Mouse (Mus musculus) forelimb bud, embryonic 11.5 days (tissue): Measurements from ENCODE around the gene Zfp462.
A peak's percentile ranks its signal among the peaks of the same experiment; 100 is the strongest.

Source experiments
- DNase-seq: peaks from one replicate; pipeline ENCODE4 v3.0.0-alpha.2; 2012; ENCODE audit warnings: low read depth, low spot score

Gene Zfp462

GRCm38 (mm10) chr4:55041106-55041730 lies 96.4 kb downstream of the Zfp462 start:
- DNase-seq = no peak

GRCm38 (mm10) chr4:55042573-55042972 lies 97.7 kb downstream of the Zfp462 start:
- peak; percentile 31 for DNase-seq

GRCm38 (mm10) chr4:55047266-55047665 lies 102.4 kb downstream of the Zfp462 start:
- DNase-seq = no peak

GRCm38 (mm10) chr4:55049938-55050610 lies 105.2 kb downstream of the Zfp462 start:
- no peak for DNase-seq

GRCm38 (mm10) chr4:55051345-55051744 lies 106.5 kb downstream of the Zfp462 start:
- DNase-seq = no peak

DNA sequence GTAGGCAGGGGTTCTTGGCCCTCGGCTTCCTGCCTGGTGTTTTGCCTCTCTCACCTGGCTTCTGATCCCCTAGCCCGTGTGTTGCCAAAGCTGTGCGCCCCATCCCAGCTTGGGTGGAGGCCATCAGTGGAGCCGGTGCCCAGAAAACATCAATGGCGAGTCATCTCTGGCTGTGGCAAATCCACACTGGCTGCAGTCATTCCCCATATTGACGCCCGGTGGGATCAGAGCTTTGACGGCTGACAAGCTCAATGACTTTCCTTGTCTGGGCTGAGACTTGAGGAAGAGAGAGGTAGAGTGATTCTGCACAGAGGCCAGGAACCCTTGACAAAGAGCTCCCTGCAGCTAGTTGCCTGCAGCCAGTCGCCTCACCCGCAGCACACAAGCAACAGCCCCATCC lies 107.8 kb downstream of the Zfp462 start:
- no peak for DNase-seq

DNA sequence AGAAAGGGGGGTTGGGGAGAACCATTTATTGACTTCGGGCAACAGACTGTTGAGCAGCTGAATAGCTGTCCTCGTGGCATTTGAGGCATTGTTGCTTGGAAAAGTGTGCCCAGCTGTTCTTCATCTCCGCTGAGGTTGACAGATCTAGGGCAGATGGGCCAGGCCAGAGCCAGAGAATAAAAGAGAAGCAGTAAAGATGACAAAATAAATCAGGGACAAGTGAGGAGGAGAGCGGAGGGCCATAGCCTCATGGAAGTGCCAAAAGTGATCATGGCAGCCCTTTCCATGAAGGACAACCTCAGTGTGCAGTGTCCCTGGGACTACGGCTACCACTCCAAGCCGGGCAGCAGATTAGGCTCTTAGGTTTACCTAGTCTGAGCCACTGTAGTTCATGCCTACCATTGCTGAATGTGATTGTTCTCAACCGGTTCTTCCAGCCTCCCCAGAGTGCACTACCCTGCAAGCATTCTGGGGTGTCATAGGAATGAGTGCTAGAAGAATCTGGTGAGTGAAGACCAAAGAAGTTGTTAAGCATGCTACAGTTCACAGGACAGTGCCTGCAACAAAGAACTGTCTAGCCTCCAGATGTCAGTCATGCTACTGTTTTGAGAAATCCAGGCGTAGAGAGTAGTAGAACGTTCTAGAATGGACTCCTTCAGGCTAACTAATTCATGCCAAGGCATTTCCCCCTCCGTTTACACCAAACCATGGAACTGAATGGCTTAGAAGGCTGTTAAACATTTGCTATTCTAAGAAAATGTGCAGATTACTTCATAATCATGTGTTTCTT lies 113.0 kb downstream of the Zfp462 start:
- DNase-seq = no peak

GRCm38 (mm10) chr4:55058901-55059300 lies 114.1 kb downstream of the Zfp462 start:
- no peak for DNase-seq

GRCm38 (mm10) chr4:55066341-55067170 lies 121.7 kb downstream of the Zfp462 start:
- no peak for DNase-seq

GRCm38 (mm10) chr4:55071535-55071934 lies 126.7 kb downstream of the Zfp462 start:
- no peak for DNase-seq

- DNase-seq = no peak
Observed at GRCm38 (mm10) chr4:55077133-55077889, 132.5 kb downstream of the Zfp462 start.

GRCm38 (mm10) chr4:55077902-55078716 lies 133.3 kb downstream of the Zfp462 start:
- no peak for DNase-seq

- no peak for DNase-seq
Observed at GRCm38 (mm10) chr4:55079056-55079455, 134.2 kb downstream of the Zfp462 start.

DNA sequence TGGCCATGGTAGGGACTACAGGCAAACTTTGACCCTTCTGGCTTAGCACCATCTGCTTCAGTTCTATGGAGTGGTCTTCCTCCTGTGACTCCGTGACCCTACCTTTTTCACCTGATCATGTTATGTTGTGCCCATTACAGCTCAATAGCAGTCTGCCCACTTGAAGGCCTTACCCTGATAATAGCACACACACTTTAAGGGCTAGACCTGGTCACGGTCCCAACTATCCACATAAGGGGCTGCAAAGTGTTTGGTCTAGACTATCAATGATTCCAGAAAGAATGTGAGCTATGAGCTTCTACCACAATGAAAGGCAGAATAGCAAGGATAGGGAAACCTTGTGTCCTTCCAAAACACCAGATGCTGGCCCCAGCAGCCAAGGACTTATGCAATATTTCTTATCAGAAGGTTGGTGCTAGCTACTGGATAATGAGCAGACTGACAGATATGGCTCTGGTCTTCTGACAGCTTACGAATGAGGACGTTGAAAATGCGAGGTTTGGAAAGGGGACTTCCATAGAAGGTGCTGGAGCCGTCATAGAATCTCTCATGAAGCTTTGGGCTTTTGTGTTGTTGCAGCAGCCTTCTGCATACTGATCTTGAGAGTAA lies 139.3 kb downstream of the Zfp462 start:
- DNase-seq = no peak

DNA sequence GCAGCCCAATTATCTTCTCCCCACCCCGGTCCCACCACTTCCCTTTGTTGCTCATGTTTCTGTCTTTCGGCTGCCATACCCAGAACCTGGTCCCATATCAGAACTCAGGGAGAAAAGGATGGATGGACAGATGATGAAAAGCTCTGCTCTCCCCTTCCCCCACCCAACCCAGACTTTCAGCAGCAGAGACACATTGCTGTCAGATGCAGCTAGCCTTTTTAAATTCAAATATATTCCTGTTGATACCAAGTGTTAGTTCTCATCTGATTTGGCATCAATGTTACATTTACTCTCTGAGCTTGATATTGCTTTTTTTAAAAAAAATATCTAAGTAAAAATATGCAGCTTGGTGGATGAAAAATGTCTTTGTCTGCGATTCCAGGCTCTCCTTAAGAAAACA lies 143.3 kb downstream of the Zfp462 start:
- no peak for DNase-seq

DNA sequence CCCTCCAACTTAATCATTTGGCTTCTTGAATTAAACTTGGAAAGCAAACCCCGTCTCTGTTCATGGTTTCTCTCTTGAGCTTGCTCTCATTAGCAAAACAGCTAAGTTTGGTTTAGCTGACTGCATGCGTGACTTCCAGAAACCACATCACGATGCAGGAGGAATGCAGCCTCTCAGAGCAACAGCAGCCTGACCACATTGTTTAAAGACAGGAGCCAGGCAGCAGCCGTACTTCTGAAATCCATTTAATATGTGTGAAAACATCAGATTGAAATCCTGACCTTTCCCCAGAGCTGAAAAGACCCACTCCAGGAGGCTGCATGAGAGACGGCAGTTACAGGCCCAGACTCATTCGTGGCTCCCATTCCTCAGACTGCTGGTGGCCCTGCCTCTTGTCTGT lies 144.1 kb downstream of the Zfp462 start:
- no peak for DNase-seq

- no peak for DNase-seq
Observed at GRCm38 (mm10) chr4:55097157-55097556, 152.3 kb downstream of the Zfp462 start.

GRCm38 (mm10) chr4:55098366-55098765 lies 153.5 kb downstream of the Zfp462 start:
- no peak for DNase-seq

GRCm38 (mm10) chr4:55100851-55101250 lies 156.0 kb downstream of the Zfp462 start:
- no peak for DNase-seq

- DNase-seq = no peak
Observed at GRCm38 (mm10) chr4:55101601-55102000, 156.8 kb downstream of the Zfp462 start.
